Mouse (Mus musculus) CD8-positive naive resting alpha-beta T cell, adult 2 months (primary cell): ENCODE results near the gene Astn1.

Source experiments
- DNase-seq, 2 experiments: peaks; one replicate each; pipeline ENCODE4 v3.0.0; 2022; ENCODE audit warnings: low read depth in 2 of 2, low spot score in 2 of 2

The Astn1 gene

GRCm38 (mm10) chr1:158411146-158411545 is 49.1 kb downstream of the Astn1 start:
- DNase-seq = no peak

DNA sequence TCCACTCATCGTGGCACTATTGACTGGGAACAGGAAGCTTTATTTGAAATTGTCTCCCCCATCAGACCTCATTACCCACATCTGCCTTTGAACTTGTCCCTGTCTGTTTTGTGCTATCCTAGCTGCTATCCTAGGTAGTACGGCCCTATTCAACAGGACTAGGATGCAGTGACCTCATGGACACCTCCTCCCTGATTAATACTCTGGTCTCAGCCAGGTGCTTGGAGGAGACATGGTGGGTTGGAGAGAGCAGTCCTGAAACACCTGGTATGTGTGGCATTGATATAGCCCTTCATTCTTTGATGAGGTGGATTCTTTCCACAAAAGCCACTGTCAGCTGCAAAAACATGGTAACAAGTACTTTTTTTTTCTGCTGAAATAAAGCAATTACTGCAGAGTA is 52.1 kb downstream of the Astn1 start:
- no peak for DNase-seq

GRCm38 (mm10) chr1:158421451-158421850 is 59.4 kb downstream of the Astn1 start:
- DNase-seq = no peak

DNA sequence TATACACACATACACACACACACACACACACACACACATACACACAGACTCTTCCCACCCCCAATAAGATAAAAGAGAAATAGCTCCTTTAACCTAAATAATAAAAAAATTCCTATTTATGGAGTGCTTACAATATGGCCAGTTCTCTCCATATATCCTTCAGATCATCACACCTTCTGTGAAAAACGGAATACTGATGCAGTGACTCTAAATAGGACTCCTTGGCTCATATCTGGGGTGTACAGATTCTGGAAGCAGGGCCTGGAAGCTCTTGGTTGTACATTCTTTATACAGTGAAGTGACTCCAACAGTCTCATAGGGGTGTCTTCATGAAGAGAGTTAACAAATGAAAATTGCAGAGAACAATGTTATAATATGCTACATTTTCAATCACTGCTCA is 60.7 kb downstream of the Astn1 start:
- DNase-seq = no peak

- no peak for DNase-seq
Measured at GRCm38 (mm10) chr1:158446071-158446470, 84.0 kb downstream of the Astn1 start.

DNA sequence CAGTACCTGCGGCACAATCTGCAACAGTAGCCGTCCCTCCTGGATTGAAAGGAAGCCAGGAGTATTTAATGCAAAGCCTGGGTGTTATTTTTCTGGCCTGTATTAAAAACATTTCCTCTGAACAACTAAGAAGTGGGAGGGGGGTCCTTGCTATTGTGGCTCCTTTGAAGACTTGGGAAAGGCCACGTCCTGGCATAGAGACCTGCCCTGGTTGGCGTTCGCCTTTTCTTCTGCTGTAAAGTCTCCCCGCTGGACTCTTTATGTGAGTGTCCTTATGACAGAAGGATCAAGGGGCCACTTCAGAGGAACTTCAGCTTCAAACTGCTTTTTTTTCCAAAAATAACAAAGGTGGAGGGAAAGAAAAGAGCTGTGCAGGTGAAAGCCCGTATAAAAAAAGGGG is 85.9 kb downstream of the Astn1 start:
- no peak for DNase-seq

GRCm38 (mm10) chr1:158452675-158453074 is 90.6 kb downstream of the Astn1 start:
- DNase-seq = no peak

DNA sequence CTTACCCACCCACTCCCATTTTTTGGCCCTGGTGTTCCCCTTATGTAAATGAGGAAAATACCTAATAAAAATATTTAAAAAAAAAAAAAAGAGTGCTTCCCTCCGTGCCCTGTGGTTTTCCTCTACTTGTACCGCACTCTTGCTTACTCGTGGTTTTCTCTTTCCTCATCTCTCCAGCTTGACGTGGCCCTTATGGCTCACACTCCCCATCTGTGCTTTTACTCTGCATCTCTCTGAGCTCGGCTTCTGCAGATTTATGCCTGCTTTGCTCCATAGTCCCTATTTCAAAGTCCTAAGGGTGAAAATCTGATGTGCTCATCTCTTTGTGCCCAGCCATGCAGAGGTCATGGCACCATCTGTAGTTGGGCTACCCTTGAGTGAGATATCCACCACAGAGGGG is 91.5 kb downstream of the Astn1 start:
- no peak for DNase-seq

DNA sequence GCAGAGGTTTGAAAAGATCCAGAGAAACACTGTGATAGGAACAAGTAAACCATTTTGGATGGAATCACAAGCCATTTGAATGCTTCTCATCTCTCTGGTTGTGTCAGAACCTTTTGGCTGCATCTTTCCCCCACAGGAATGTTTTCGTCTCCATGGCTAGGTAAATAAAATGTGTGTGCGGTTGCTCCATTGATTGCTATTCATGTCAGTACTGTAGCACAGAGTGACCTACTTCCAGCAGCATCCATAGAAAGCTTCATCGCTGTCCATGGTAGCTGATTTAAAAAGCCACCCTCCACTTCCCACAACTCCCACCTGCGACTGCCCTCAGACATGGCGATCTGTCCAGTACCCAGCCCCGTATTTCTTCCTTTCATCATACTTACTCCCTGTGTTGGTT is 101.9 kb downstream of the Astn1 start:
- no peak for DNase-seq

GRCm38 (mm10) chr1:158465286-158465685 is 103.2 kb downstream of the Astn1 start:
- DNase-seq = no peak

- no peak for DNase-seq
Measured at GRCm38 (mm10) chr1:158477841-158478240, 115.8 kb downstream of the Astn1 start.

- no peak for DNase-seq
Measured at GRCm38 (mm10) chr1:158480285-158480684, 118.2 kb downstream of the Astn1 start.

GRCm38 (mm10) chr1:158483733-158484132 is 121.7 kb downstream of the Astn1 start:
- no peak for DNase-seq

DNA sequence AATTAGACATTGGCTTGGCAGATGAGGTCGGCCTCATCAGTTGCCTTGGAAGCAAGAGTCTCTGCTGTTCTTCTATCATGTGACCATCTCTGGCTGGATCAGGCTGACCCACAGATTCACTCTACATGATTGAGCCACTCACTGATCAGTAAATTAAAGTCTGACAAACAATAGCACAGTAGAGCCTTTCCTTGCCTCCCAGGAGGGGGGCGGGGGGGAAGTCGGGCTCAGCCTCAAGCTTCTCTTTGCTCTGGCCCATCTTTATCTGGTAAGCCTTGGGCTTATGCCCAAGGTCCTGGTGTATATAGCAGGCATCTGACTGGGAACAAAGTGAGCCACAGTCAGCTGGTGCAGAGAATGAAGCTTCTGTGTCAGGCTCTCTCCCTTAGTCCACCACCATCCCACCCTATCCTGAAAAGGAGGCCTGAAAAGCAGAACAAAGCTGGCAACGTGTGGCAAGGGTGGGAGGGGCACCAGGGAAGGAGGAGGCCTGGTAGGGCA is 127.5 kb downstream of the Astn1 start:
- DNase-seq = no peak

DNA sequence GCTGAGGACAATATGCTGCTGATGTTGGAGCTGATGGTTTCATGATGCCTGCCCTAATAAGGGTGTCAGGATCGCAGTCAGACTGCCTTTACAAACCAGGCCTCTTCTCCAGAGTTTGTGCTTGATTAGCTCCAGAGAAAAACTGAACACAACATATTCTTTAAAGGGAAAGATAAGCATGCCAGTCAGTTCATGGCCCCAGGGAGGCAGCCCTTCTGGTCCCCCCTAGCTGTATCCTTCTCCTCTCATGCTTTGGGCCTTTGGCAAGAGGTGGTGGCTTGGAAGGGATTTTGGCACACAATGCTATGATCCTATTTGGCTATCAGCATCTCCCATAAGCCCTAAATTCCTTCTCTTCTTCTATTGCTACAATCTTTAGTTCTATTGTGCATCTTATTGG is 128.1 kb downstream of the Astn1 start:
- no peak for DNase-seq

DNA sequence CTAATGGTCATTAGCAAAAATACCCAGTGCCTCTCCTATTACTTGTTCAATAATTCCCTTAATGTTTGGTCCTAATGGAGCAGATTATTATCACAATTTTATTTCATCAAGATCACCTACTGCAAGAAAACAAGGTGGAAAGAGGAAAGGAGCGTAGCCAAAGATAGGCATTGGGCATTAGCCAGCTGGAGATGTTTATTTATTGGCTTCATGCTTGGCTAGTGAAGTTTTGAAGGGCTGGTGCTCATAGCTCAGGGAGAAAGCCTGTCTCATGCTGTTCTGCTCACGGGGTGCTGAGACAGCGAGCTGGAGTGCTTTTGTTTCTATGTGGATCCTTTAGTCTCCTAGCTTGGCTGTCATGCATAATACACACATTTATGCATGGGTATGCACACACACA is 131.2 kb downstream of the Astn1 start:
- no peak for DNase-seq

- no peak for DNase-seq
Measured at GRCm38 (mm10) chr1:158500140-158500539, 138.1 kb downstream of the Astn1 start.

DNA sequence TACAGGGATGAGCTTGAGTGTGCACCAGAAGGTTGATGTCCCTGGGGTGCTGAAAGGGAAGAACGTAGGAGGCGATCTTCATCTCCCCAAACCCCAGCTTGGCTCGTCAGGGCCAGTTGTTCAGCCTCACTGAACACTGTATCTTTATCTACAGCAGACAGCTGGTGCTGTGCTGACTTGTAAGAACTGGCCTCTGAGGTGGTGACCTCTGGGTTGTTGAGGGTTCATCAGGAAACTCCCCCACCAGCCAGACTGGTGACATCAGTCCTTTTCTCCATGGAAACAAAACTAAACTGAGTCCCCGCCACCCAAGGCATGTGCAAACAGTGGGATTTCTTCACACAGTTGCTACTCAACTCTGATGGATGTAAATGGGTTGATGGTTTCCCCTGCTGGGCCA is 138.9 kb downstream of the Astn1 start:
- DNase-seq = no peak

- no peak for DNase-seq
Measured at GRCm38 (mm10) chr1:158507610-158508009, 145.5 kb downstream of the Astn1 start.

GRCm38 (mm10) chr1:158509112-158509855 is 147.2 kb downstream of the Astn1 start:
- DNase-seq = no peak

DNA sequence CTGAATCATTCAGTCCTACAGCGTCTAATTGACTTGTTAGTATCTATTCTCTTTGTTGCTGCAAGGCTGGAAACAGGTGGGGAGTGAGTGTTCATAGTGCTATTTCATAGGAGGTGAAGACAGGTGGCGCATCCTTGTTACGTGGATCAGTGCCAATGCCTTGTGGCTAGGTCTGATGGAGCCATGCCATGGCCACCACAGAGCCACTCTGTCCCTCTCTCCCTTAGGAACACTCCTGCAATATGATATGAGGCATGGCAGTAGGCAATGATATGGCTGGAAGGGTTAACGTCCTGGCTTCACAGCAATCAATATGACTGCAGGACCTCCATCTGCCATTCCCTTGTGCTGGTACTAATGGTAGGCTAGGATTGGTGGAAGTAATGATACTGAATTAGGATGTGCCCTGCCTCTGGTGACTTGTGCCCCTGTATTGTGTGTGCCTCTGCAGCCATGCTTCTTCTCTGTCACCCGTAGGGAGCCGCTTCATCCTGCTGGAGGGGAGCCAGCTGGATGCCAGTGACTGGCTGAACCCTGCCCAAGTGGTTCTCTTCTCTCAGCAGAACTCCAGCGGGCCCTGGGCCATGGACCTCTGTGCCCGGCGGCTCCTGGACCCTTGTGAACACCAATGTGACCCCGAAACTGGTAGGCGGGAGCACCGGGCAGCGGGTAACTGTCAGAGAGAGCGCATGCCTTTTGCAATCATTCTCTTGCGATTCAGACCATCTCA is 148.6 kb downstream of the Astn1 start:
- DNase-seq = no peak

DNA sequence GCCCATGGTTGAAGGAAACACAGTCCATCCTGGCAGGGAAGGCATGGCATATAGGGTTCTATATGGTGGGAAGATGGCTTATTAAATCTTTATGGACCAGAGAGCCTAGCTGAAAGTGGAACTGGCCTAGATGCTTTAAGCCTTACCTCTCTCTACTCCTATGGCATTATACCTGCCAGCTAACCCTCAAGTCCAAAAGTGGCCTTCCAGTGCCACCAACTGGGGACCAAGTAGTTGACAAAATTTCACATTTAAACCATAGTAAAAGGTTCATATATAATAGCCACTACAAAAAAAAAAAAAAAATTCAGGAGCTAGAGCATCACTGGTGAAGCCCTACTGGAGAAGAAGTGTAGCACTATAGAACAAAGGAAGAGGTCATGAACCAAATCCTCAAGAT is 150.0 kb downstream of the Astn1 start:
- DNase-seq = no peak

DNA sequence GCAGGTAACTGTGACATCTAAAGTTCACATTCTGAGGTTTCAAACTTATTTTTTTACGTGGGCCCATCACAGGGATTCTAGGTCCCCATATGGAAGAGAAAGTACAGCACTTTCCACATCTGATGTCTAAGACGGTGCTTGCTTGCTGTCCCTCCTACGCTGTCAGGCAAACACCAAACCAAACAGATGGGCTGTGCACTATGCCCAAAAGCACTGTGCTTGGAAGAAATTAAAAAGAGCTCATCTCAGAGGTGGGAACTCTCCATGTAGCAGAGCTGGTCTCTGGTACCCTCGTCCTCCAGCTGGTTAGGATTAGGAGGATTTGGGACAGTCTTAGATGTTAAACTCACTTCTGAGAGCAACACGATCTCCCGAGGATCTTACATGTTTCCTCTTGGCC is 150.6 kb downstream of the Astn1 start:
- DNase-seq = no peak
